Mouse (Mus musculus): ENCODE measurements around the gene Gm26965.
A peak's percentile ranks its signal among the peaks of the same experiment; 100 is the strongest.
"Not testable (repeated sequence)": the region's sequence is repeated elsewhere in the genome, so short reads cannot be mapped to it uniquely, and the experiment has no call there.

Gm26965 gene

GRCm38 (mm10) chr13:67525753-67526410 is at the start of gene Gm26965, which contains the start of gene Zfp87:
Gm26965 (minus strand) TSS chr13:67526151.
Zfp87 (minus strand) TSS chr13:67526177.
- DNase-seq: peak; percentile 90 to 93

GRCm38 (mm10) chr13:67572591-67573189 is 46.7 kb upstream of the Gm26965 start:
- no peak for DNase-seq

- no peak for DNase-seq
Measured at GRCm38 (mm10) chr13:67553730-67554129, 27.8 kb upstream of the Gm26965 start, which contains the start of gene Zfp748. Zfp748 (minus strand) TSS chr13:67553830.

GRCm38 (mm10) chr13:67552505-67553346 is 26.8 kb upstream of the Gm26965 start:
- DNase-seq: peak; percentile 83 to 87

GRCm38 (mm10) chr13:67545941-67546340 is 20.0 kb upstream of the Gm26965 start:
- DNase-seq: no peak

- no peak for DNase-seq
Measured at GRCm38 (mm10) chr13:67527049-67527730, 1.2 kb upstream of the Gm26965 start.

- DNase-seq: no peak
Measured at GRCm38 (mm10) chr13:67500908-67501307, 25.0 kb downstream of the Gm26965 start.

- peak; percentile 75 to 81 for DNase-seq
Measured at GRCm38 (mm10) chr13:67500084-67500719, 25.7 kb downstream of the Gm26965 start, which contains the start of gene Zfp58. Zfp58 (minus strand) TSS chr13:67500555.

- no peak for DNase-seq
Measured at GRCm38 (mm10) chr13:67495631-67496030, 30.3 kb downstream of the Gm26965 start.

GRCm38 (mm10) chr13:67484424-67484811 is 41.5 kb downstream of the Gm26965 start:
- DNase-seq: no peak

GRCm38 (mm10) chr13:67483625-67484423 is 42.1 kb downstream of the Gm26965 start, which contains the start of gene Zfp874b:
Zfp874b (minus strand) TSS chr13:67484258.
- DNase-seq: peak; percentile 83 to 86

GRCm38 (mm10) chr13:67481528-67481927 is 44.4 kb downstream of the Gm26965 start:
- DNase-seq: no peak

GRCm38 (mm10) chr13:67469274-67469673 is 56.7 kb downstream of the Gm26965 start:
- DNase-seq: no peak

- not testable (repeated sequence) for DNase-seq
Measured at GRCm38 (mm10) chr13:67463506-67464185, 62.3 kb downstream of the Gm26965 start.

- peak in 1 of 2 experiments; percentile 2 for DNase-seq
Measured at GRCm38 (mm10) chr13:67452021-67452309, 74.0 kb downstream of the Gm26965 start.

GRCm38 (mm10) chr13:67451172-67452020 is 74.6 kb downstream of the Gm26965 start, which contains the start of gene Zfp874a:
Zfp874a (minus strand) TSS chr13:67451624.
- DNase-seq: peak; percentile 84 to 87
